Mouse (Mus musculus) MEL (cell line): ENCODE measurements around the gene Tfdp2. TPM values are rescaled to one million over a fixed set of nuclear protein-coding genes. Genes with fewer than 3 reads are reported as not detected.

Source experiments
- DNase-seq: peaks from one replicate; pipeline ENCODE4 v3.0.0; 2011; ENCODE audit warnings: low read depth, low spot score
- H3K27ac ChIP-seq: 2 replicates; pipeline ENCODE4 v1.5.1; 2012; ENCODE audit warnings: low read depth, mild to moderate bottlenecking, control low read depth, low read length, moderate library complexity; ENCODE audit not compliant: control insufficient read depth
- H3K27me3 ChIP-seq, 2 experiments: fragments of 150-350 bp in 1 of 2; sonication (generic) in 1 of 2; 2 replicates each; pipeline ENCODE4 v1.6.1; 2012; ENCODE audit warnings: low read length in 2 of 2, mild to moderate bottlenecking in 2 of 2, improper control_type of control experiment in 1 of 2, moderate library complexity in 1 of 2; ENCODE audit not compliant: insufficient read depth in 2 of 2, control insufficient read depth in 1 of 2
- H3K36me3 ChIP-seq, 2 experiments: 2 replicates each; pipeline ENCODE4 v1.6.1; 2012 to 2014; ENCODE audit warnings: low read length in 2 of 2, improper control_type of control experiment in 1 of 2, inconsistent platforms in 1 of 2, mild to moderate bottlenecking in 1 of 2; ENCODE audit not compliant: insufficient read depth in 2 of 2, control insufficient read depth in 1 of 2
- H3K4me1 ChIP-seq, 2 experiments: fragments of 150-350 bp in 1 of 2; sonication (generic) in 1 of 2; 2 replicates each; pipeline ENCODE4 v1.6.1; 2012; ENCODE audit warnings: low read length in 2 of 2, improper control_type of control experiment in 1 of 2, mild to moderate bottlenecking in 1 of 2; ENCODE audit not compliant: insufficient read depth in 2 of 2, control insufficient read depth in 1 of 2
- H3K4me3 ChIP-seq, 2 experiments: fragments of 150-350 bp in 1 of 2; sonication (generic) in 1 of 2; 2 replicates each; pipeline ENCODE4 v1.5.1; 2012; ENCODE audit warnings: low read depth in 2 of 2, low read length in 2 of 2, mild to moderate bottlenecking in 2 of 2, moderate library complexity in 2 of 2, control low read depth in 1 of 2, improper control_type of control experiment in 1 of 2; ENCODE audit not compliant: control insufficient read depth in 1 of 2, insufficient read depth in 1 of 2
- H3K79me2 ChIP-seq: 2 replicates; pipeline ENCODE4 v1.6.1; 2012; ENCODE audit warnings: mild to moderate bottlenecking, low read length, moderate library complexity; ENCODE audit not compliant: control insufficient read depth, poor library complexity, insufficient read depth
- H3K9ac ChIP-seq: 2 replicates; pipeline ENCODE4 v1.6.1; 2012; ENCODE audit warnings: low read depth, mild to moderate bottlenecking, control low read depth, low read length, moderate library complexity; ENCODE audit not compliant: control insufficient read depth, poor library complexity, severe bottlenecking
- H3K9me3 ChIP-seq: fragments of 150-350 bp; sonication (generic); replicated peaks from 2 replicates; pipeline ENCODE4 v1.6.1; 2012; ENCODE audit warnings: mild to moderate bottlenecking, low read length, improper control_type of control experiment, moderate library complexity; ENCODE audit not compliant: insufficient read depth
- CTCF ChIP-seq, 3 experiments: IDR thresholded peaks in 2 of 3; conservative IDR thresholded peaks in 1 of 3; 2 replicates each; pipeline ENCODE4 v1.5.1; 2011 to 2012; ENCODE audit warnings: low read length in 3 of 3, low read depth in 2 of 3, mild to moderate bottlenecking in 2 of 3, improper control_type of control experiment in 1 of 3, inconsistent platforms in 1 of 3, mixed read lengths in 1 of 3, moderate library complexity in 1 of 3; ENCODE audit not compliant: control insufficient read depth in 1 of 3, insufficient read depth in 1 of 3, poor library complexity in 1 of 3, severe bottlenecking in 1 of 3
- EP300 ChIP-seq, 2 experiments: IDR thresholded peaks; 2 replicates each; pipeline ENCODE4 v1.6.1; 2011; ENCODE audit warnings: improper control_type of control experiment in 2 of 2, low read length in 2 of 2, low read depth in 1 of 2, mild to moderate bottlenecking in 1 of 2
- JUND ChIP-seq: IDR thresholded peaks from 2 replicates; pipeline ENCODE4 v1.6.1; 2011; ENCODE audit warnings: low read depth, mild to moderate bottlenecking, improper control_type of control experiment, low read length
- KAT2A ChIP-seq: conservative IDR thresholded peaks from 2 replicates; pipeline ENCODE4 v1.6.1; 2012; ENCODE audit warnings: low read depth, low read length, improper control_type of control experiment, inconsistent platforms
- MEF2A ChIP-seq: IDR thresholded peaks from 2 replicates; pipeline ENCODE4 v1.6.1; 2014; ENCODE audit warnings: low read depth, mild to moderate bottlenecking, inconsistent platforms, low read length, improper control_type of control experiment; ENCODE audit not compliant: poor library complexity, insufficient replicate concordance, severe bottlenecking; ENCODE audit errors: extremely low read depth
- MYC ChIP-seq: IDR thresholded peaks from 2 replicates; pipeline ENCODE4 v1.6.1; 2011; ENCODE audit warnings: low read depth, mild to moderate bottlenecking, low read length, improper control_type of control experiment, moderate library complexity
- NELFE ChIP-seq: IDR thresholded peaks from 2 replicates; pipeline ENCODE4 v1.6.1; 2011; ENCODE audit warnings: low read depth, low read length, improper control_type of control experiment
- POLR2AphosphoS2 ChIP-seq: IDR thresholded peaks from 2 replicates; pipeline ENCODE4 v1.6.1; 2011; ENCODE audit warnings: low read length, improper control_type of control experiment
- RAD21 ChIP-seq: IDR thresholded peaks from 2 replicates; pipeline ENCODE4 v1.6.1; 2011; ENCODE audit warnings: mild to moderate bottlenecking, low read depth, low read length, improper control_type of control experiment
- SIN3A ChIP-seq: IDR thresholded peaks from 2 replicates; pipeline ENCODE4 v1.6.1; 2012; ENCODE audit warnings: low read length, improper control_type of control experiment, inconsistent platforms
- SMC3 ChIP-seq: IDR thresholded peaks from 2 replicates; pipeline ENCODE4 v1.6.1; 2011; ENCODE audit warnings: low read depth, low read length, improper control_type of control experiment
- TCF12 ChIP-seq: IDR thresholded peaks from 2 replicates; pipeline ENCODE4 v1.6.1; 2014; ENCODE audit warnings: low read depth, mild to moderate bottlenecking, inconsistent platforms, low read length, improper control_type of control experiment, moderate library complexity
- UBTF ChIP-seq: IDR thresholded peaks from 2 replicates; pipeline ENCODE4 v1.6.1; 2012; ENCODE audit warnings: low read depth, mild to moderate bottlenecking, inconsistent platforms, low read length, improper control_type of control experiment, moderate library complexity, borderline replicate concordance; ENCODE audit not compliant: insufficient read depth
- ZC3H11A ChIP-seq: IDR thresholded peaks from 2 replicates; pipeline ENCODE4 v1.6.1; 2012; ENCODE audit warnings: low read depth, mild to moderate bottlenecking, inconsistent platforms, low read length, improper control_type of control experiment
- ZNF384 ChIP-seq: IDR thresholded peaks from 2 replicates; pipeline ENCODE4 v1.6.1; 2012; ENCODE audit warnings: low read depth, mild to moderate bottlenecking, inconsistent platforms, low read length, improper control_type of control experiment
- polyA plus RNA-seq, 2 experiments: library from polyadenylated mRNA; stranded (reverse) in 1 of 2; unstranded in 1 of 2; fragments of >175 nt in 1 of 2; fragments of >200 nt in 1 of 2; gene quantifications; 2 replicates each; pipeline versions ENCODE4 v1.2.1 to v1.2.4; 2012; ENCODE audit warnings: low replicate concordance in 2 of 2, low read depth in 1 of 2; ENCODE audit not compliant: insufficient read length in 2 of 2, insufficient read depth in 1 of 2, missing spikeins in 1 of 2
- total RNA-seq: library from RNA; depleted of rRNA; stranded (reverse); fragments of 300-350 nt; gene quantifications from 2 replicates; pipeline ENCODE4 v1.2.3, GENCODE M21; 2012

Tfdp2 gene
- total and polyA plus RNA-seq, 3 experiments, result 7.7 to 15.4 TPM; not detected in 1

DNA sequence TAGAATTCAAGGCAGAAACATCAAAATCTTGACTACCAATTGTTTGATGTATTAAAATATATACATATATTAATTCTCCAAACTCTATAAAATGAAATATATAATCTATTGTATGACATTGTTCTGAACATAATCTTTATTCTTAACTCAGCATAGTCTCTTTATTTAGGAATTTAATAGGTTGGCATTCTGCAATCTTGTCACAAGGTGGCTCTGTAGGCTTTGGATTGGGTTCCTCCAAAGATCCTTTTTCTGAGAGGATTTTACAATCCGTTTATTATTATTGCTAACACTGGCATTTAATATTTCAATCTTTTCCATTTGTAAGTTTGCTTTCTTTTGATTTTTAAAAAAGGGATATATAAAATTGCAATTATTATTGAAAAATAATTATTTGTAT is 88.8 kb downstream of the Tfdp2 start:
- no peaks in the 10 kb centered on the region for H3K79me2 ChIP-seq
- no peaks in the 10 kb centered on the region for H3K9me3 ChIP-seq
- H3K27me3 ChIP-seq, result no peaks in the 10 kb centered on the region
- DNase-seq, result peak; percentile 49
- H3K4me1 ChIP-seq, result no peaks in the 10 kb centered on the region
- H3K36me3 ChIP-seq, result no peaks in the 10 kb centered on the region
- TF ChIP-seq CTCF (IDR thresholded peaks at IDR 0.05 in 2 of 3, conservative IDR thresholded peaks at IDR 0.05 in 1 of 3; ENCODE audit: control insufficient read depth in 1 of 3, insufficient read depth in 1 of 3, low read depth in 2 of 3, low read length in 3 of 3, poor library complexity in 1 of 3, severe bottlenecking in 1 of 3) (peak in 2 of 3 experiments; percentile 24 to 87; a peak in 3 of 6 replicates), ZNF384 (no peak), ZC3H11A (peak; percentile 79), POLR2AphosphoS2 (no peak), MYC (no peak), RAD21 (peak; percentile 96), SMC3 (peak; percentile 78)
- no peak overlapping the region for H3K27ac ChIP-seq
- H3K4me3 ChIP-seq, result no peak overlapping the region
- H3K9ac ChIP-seq, result no peak overlapping the region

DNA sequence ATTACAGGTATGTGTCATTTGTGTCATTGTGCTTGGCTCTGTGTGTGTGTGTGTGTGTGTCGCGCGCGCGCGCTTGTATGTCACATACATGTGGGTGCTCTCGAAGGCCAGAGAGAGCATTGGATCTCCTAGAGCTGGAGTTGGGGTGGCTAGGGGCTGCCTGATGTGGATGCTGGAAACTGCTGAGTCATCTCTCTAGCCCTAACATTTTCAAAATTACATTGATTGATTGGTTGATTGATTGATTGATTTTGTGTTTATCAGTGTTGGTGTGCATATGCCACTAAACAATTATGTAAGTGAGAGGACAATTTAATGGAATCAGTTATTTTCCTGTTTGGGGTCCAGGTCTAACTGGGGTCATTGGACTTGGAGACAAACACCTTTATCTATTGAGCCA is 96.1 kb downstream of the Tfdp2 start:
- H3K36me3 ChIP-seq, result no peaks in the 10 kb centered on the region
- TF ChIP-seq TCF12 (no peak), JUND (no peak), UBTF (no peak), MYC (no peak), SIN3A (no peak), KAT2A (no peak), MEF2A (no peak), CTCF (IDR thresholded peaks at IDR 0.05 in 2 of 3, conservative IDR thresholded peaks at IDR 0.05 in 1 of 3; ENCODE audit: control insufficient read depth in 1 of 3, insufficient read depth in 1 of 3, low read depth in 2 of 3, low read length in 3 of 3, poor library complexity in 1 of 3, severe bottlenecking in 1 of 3) (no peak), NELFE (no peak), EP300 (IDR thresholded peaks at IDR 0.05; ENCODE audit: low read depth in 1 of 2, low read length in 2 of 2) (no peak)
- no peak overlapping the region for H3K27ac ChIP-seq

More for the DNA sequence above, 96.1 kb downstream of the Tfdp2 start:
- no peaks in the 10 kb centered on the region for H3K4me1 ChIP-seq
- H3K4me3 ChIP-seq, result no peak overlapping the region
- H3K9me3 ChIP-seq, result no peaks in the 10 kb centered on the region
- DNase-seq, result no peak
- H3K9ac ChIP-seq, result no peak overlapping the region
- H3K27me3 ChIP-seq, result no peaks in the 10 kb centered on the region
- no peaks in the 10 kb centered on the region for H3K79me2 ChIP-seq
